Mouse (Mus musculus) heart, adult 2 months (tissue): Measurements from ENCODE around the gene Sdr9c7.
"Not testable (repeated sequence)": the region's sequence is repeated elsewhere in the genome, so short reads cannot be mapped to it uniquely, and the experiment has no call there.

Experiments used
- CTCF ChIP-seq: fragments of 200-600 bp; IDR thresholded peaks from 2 replicates; pipeline ENCODE4 v1.8.1; 2022; ENCODE audit warnings: antibody characterized with exemption, mild to moderate bottlenecking, moderate library complexity
- EP300 ChIP-seq: fragments of 200-500 bp; IDR thresholded peaks from 2 replicates; pipeline ENCODE4 v1.6.1; 2011; ENCODE audit warnings: low read depth, low read length, control low read depth; ENCODE audit not compliant: insufficient read depth
- POLR2A ChIP-seq: fragments of 200-500 bp; IDR thresholded peaks from 2 replicates; pipeline ENCODE4 v1.6.1; 2011; ENCODE audit warnings: mild to moderate bottlenecking, low read depth, low read length, control low read depth; ENCODE audit not compliant: insufficient read depth

- not testable (repeated sequence) for TF ChIP-seq CTCF, POLR2A, EP300
Measured at GRCm38 (mm10) chr10:127893163-127894022, 4.9 kb upstream of the Sdr9c7 start.
